Mouse (Mus musculus): ENCODE measurements around the gene Pacrg.

DNA sequence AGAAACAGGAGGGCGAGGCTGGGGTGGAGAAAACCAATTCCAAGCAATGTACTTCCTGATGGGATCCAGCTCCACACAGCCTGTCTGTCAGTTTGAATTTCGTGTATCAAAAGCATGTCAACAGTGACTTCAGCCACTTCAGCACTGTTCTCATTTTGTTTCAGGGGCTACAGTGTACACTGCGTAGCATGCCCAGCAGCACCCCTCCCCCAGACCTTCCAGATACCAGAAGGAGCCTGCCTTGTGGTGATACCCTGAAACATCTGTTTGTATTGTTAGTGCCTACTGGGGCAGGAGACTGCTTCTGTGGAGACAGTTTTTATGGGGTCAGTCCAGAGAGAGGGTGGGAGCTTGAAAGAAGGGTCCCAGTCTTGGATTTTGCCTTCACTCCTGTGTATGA is 466.4 kb downstream of the Pacrg start:
- TF ChIP-seq CTCF (IDR thresholded peaks at IDR 0.05; ENCODE audit: low read depth): no peak
- TF ChIP-seq EP300 (optimal IDR thresholded peaks at IDR 0.05): no peak

All from stomach, postnatal 0 days (tissue).